Mouse (Mus musculus): ENCODE measurements at regions not wholly inside any gene's neighbourhood (a gene's known extent, or its start where the extent isn't known, plus 50 kb on each side); places are given as distances from the start of the nearest gene placed in this dataset.

- no peak for DNase-seq (ENCODE audit: low read depth, low spot score)
Measured at GRCm38 (mm10) chr4:20988474-20988873, 697.3 kb downstream of the Prdm13 start.

GRCm38 (mm10) chr4:20973428-20973827 lies 712.3 kb downstream of the Prdm13 start:
- peak; percentile 78 for DNase-seq (ENCODE audit: low read depth, low spot score)

- peak; percentile 75 for DNase-seq (ENCODE audit: low read depth, low spot score)
Measured at GRCm38 (mm10) chr4:20972136-20972875, 713.5 kb downstream of the Prdm13 start.

GRCm38 (mm10) chr4:20949696-20950095 lies 736.1 kb downstream of the Prdm13 start:
- no peak for DNase-seq (ENCODE audit: low read depth, low spot score)
